Mouse (Mus musculus): ENCODE results near the gene Mcu.

DNA sequence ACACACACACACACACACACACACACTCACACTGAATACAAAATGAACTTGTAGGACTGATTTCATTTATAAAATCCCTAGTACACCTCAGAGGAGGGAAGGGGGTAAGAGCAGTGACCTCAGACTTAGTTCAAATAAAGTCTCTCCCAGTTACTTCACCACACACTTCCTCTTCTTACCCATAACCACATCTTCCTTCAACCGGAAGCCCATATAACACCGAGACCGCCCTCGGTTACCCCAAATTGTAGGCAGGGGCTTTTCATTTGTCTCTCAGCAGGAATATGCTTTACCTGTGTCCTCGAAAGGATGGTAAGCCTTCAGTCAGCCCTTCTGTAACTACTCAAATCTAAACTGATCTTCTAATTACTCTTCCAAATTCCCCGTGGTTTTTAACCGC lies 27.1 kb downstream of the Mcu start:
- TF ChIP-seq CHD2 (IDR thresholded peaks at IDR 0.05; ENCODE audit: low read depth, low read length) (no peak), MAFK (IDR thresholded peaks at IDR 0.05; ENCODE audit: insufficient read depth, low read depth, low read length) (no peak), HCFC1 (IDR thresholded peaks at IDR 0.05; ENCODE audit: borderline replicate concordance, insufficient read depth, low read length) (no peak), ZC3H11A (IDR thresholded peaks at IDR 0.05; ENCODE audit: borderline replicate concordance, low read depth, low read length) (no peak), ZNF384 (IDR thresholded peaks at IDR 0.05; ENCODE audit: low read depth, low read length) (no peak)

Data from ES-E14 (cell line).